Mouse (Mus musculus) layer of hippocampus, adult 18-20 months (tissue): ENCODE measurements at regions not wholly inside any gene's neighbourhood (a gene's known extent, or its start where the extent isn't known, plus 50 kb on each side); places are given as distances from the start of the nearest gene placed in this dataset.

ENCODE experiments used
- DNase-seq, 2 experiments: peaks; one replicate each; pipeline ENCODE4 v3.0.0; 2022; ENCODE audit warnings: low spot score in 2 of 2
- microRNA-seq, 2 experiments: library from miRNA; unstranded; fragments of <30 nt; microRNA quantifications; one replicate each; pipeline ENCODE4 v1.2.0; 2021

- DNase-seq = peak in 1 of 2 experiments; percentile 48
Observed at GRCm38 (mm10) chr4:152663482-152663881, 185.8 kb upstream of the Kcnab2 start.

- DNase-seq = no peak
Observed at GRCm38 (mm10) chr4:152663069-152663468, 185.4 kb upstream of the Kcnab2 start.

- DNase-seq = peak in 1 of 2 experiments; percentile 54
Observed at GRCm38 (mm10) chr4:152662439-152662838, 184.8 kb upstream of the Kcnab2 start.

GRCm38 (mm10) chr4:152650198-152650597, 172.5 kb upstream of the Kcnab2 start:
- no peak for DNase-seq

- no peak for DNase-seq
Observed at GRCm38 (mm10) chr4:152647620-152648019, 169.9 kb upstream of the Kcnab2 start.

GRCm38 (mm10) chr4:152647084-152647483, 169.4 kb upstream of the Kcnab2 start:
- DNase-seq = no peak

- peak in 1 of 2 experiments; percentile 54 for DNase-seq
Observed at GRCm38 (mm10) chr4:152637088-152637487, 159.4 kb upstream of the Kcnab2 start.

- DNase-seq = no peak
Observed at GRCm38 (mm10) chr4:152633896-152634295, 156.2 kb upstream of the Kcnab2 start.

- peak; percentile 71 to 88 for DNase-seq
Observed at GRCm38 (mm10) chr4:152628111-152628510, 150.4 kb upstream of the Kcnab2 start.

GRCm38 (mm10) chr4:152625032-152626003, 147.6 kb upstream of the Kcnab2 start:
- DNase-seq = peak; percentile 83 to 90

GRCm38 (mm10) chr4:152622022-152622777, 144.5 kb upstream of the Kcnab2 start:
- no peak for DNase-seq

GRCm38 (mm10) chr4:152617636-152618035, 140.0 kb upstream of the Kcnab2 start:
- DNase-seq = no peak

GRCm38 (mm10) chr4:152615155-152615554, 137.5 kb upstream of the Kcnab2 start:
- DNase-seq = no peak

- DNase-seq = no peak
Observed at GRCm38 (mm10) chr4:152614356-152615100, 136.9 kb upstream of the Kcnab2 start.

Small RNAs in the stretch of these regions (microRNA-seq; reads per million reads assigned to microRNA genes)
- gene Gm25779 = 0 reads per million in 2 experiments
